16 mouse cellular contexts compared by ENCODE assay signal in the genomic region with DNA sequence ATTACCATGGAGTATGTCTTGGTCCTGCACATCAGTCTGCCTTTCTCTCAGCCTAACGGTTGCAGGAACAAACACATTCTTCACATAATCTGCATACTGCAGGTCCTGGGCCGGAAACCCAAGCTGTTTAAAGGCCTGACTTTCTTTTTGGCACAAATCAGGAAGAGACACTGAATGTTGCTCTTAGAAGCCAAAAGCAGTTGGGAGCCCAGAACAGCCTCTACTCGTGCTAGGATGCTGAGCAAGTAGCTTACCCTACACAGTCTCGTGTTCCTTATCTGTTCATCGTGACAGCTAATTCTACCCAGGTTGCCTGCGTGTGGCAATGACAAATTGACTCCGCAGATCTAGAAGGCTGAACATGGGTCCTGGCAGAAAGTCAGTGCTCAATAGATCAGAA. TPM values are rescaled to one million over a fixed set of nuclear protein-coding genes. Genes with fewer than 3 reads are reported as not detected.
"Had no signal": no experiment of that assay in that cellular context is flagged by ENCODE, and none has a peak within 500 bp of the region (broad histone marks: within the 10 kb centered on the region; RNA-seq: fewer than 3 reads in every experiment).

No protein-coding gene starts in this region.

- H3K4me3 ChIP-seq: limb, embryonic 13.5 days; midbrain, embryonic 13.5 days; myocyte; neural tube, embryonic 15.5 days had no signal

- DNase-seq: kidney, adult 8-10 months; kidney, postnatal 36 days; lung, adult 18-20 months; thymus, adult 2 months; thymus, postnatal 36 days had no signal

- H3K27ac ChIP-seq: limb, embryonic 13.5 days; liver, embryonic 14.5 days; midbrain, embryonic 13.5 days; stomach, postnatal 0 days had no signal

RNA-seq across cellular contexts. Expression of a gene that starts 3.0 kb away (rescaled TPM):
- total RNA-seq: megakaryocyte-erythroid progenitor cell, adult 5-6 weeks had no signal
- polyA plus RNA-seq: myocyte had no signal

RNA-seq across cellular contexts. Expression of a gene that starts 28.6 kb away (rescaled TPM):
- total RNA-seq: layer of hippocampus, adult 8-10 months; layer of hippocampus, postnatal 25 days; left cerebral cortex, postnatal 4 days; megakaryocyte-erythroid progenitor cell, adult 5-6 weeks had no signal
- polyA plus RNA-seq: limb, embryonic 13.5 days; midbrain, embryonic 13.5 days; myocyte; neural tube, embryonic 11.5 days; neural tube, embryonic 15.5 days had no signal
